Mouse (Mus musculus): Measurements from ENCODE around the gene Tada2b.

GRCm38 (mm10) chr5:36508351-36508750 is 24.3 kb upstream of the Tada2b start:
- no peak for TF ChIP-seq POLR2A (IDR thresholded peaks at IDR 0.05; ENCODE audit: low read depth, low read length)
- no peak for TF ChIP-seq CTCF (IDR thresholded peaks at IDR 0.05; ENCODE audit: extremely low read depth, insufficient read length, insufficient replicate concordance, low read depth, low read length)

All from small intestine, adult 2 months (tissue).